Mouse (Mus musculus) stomach, postnatal 0 days (tissue): ENCODE data around the gene Ctsw.

Experiments
- CTCF ChIP-seq: IDR thresholded peaks from 2 replicates; pipeline ENCODE4 v1.5.1; 2016; ENCODE audit warnings: antibody characterized with exemption, low read depth, mild to moderate bottlenecking, moderate library complexity
- EP300 ChIP-seq: optimal IDR thresholded peaks from 2 replicates; pipeline ENCODE3; 2016; ENCODE audit warnings: antibody characterized with exemption

GRCm38 (mm10) chr19:5463791-5464562 is 4.3 kb downstream of the Ctsw start:
- TF ChIP-seq CTCF (peak; percentile 93), EP300 (no peak)
